In the genomic region with DNA sequence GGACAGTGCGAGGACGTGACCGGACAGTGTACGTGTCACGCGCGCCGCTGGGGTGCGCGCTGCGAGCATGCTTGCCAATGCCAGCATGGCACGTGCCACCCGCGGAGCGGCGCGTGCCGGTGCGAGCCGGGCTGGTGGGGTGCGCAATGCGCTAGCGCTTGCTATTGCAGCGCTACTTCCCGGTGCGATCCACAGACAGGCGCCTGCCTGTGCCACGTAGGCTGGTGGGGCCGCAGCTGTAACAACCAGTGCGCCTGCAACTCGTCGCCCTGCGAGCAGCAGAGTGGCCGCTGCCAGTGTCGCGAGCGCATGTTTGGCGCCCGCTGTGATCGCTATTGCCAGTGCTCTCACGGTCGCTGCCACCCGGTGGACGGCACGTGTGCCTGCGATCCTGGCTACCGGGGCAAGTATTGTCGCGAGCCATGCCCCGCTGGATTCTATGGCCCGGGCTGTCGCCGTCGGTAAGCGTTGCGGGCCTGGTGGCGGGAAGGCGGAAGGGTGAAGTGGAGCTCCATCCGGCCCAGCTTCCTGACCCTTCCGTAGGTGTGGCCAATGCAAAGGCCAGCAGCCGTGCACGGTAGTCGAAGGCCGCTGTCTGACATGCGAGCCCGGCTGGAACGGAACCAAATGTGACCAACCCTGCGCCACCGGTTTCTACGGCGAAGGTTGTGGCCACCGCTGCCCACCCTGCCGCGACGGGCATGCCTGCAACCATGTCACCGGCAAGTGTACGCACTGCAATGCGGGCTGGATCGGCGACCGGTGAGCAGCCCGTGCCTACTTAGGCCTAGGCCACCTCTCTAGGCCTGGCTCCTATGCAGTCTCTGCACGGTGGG, we compare ENCODE assay signal across 8 mouse cellular contexts. TPM values are rescaled to one million over a fixed set of nuclear protein-coding genes. Genes with fewer than 3 reads are reported as not detected.
DNase-seq lines count a peak whose midpoint lies in the region; ATAC-seq lines count a peak whose summit lies in the region.

No protein-coding gene starts in this region.

- WGBS in embryonic facial prominence, embryonic 15.5 days = 9% methylated on average over 83 of the region's 83 CpGs
- 1% methylated on average over 83 of the region's 83 CpGs for WGBS in hindbrain, embryonic 15.5 days
- WGBS in limb, embryonic 15.5 days = 13% methylated on average over 83 of the region's 83 CpGs

- H3K27me3 ChIP-seq in erythroblast, embryonic 14.5 days (ENCODE audit: control insufficient read depth) = peaks cover 100% of the 10 kb centered on the region
- H3K27me3 ChIP-seq in embryonic facial prominence, embryonic 15.5 days = peaks cover 39% of the 10 kb centered on the region
- peaks cover 80% of the 10 kb centered on the region for H3K27me3 ChIP-seq in hindbrain, embryonic 15.5 days
- H3K27me3 ChIP-seq in limb, embryonic 15.5 days = peaks cover 25% of the 10 kb centered on the region

- H3K27ac ChIP-seq in embryonic facial prominence, embryonic 15.5 days (replicated peaks) = peak overlapping the region; percentile 91; the same call in 1 of the 2 replicates
- H3K27ac ChIP-seq in hindbrain, embryonic 15.5 days (replicated peaks) = no peak overlapping the region
- peak overlapping the region; percentile 59; the same call in 1 of the 2 replicates for H3K27ac ChIP-seq in limb, embryonic 15.5 days

- peaks cover 30% of the 10 kb centered on the region; the same call in 1 of the 2 replicates for H3K9me3 ChIP-seq in erythroblast, embryonic 14.5 days (ENCODE audit: control insufficient read depth, low read length)
- no peaks in the 10 kb centered on the region for H3K9me3 ChIP-seq in embryonic facial prominence, embryonic 15.5 days (replicated peaks)
- H3K9me3 ChIP-seq in hindbrain, embryonic 15.5 days = no peaks in the 10 kb centered on the region
- H3K9me3 ChIP-seq in limb, embryonic 15.5 days = no peaks in the 10 kb centered on the region

- no peaks in the 10 kb centered on the region for H3K36me3 ChIP-seq in erythroblast, embryonic 14.5 days (ENCODE audit: control insufficient read depth)
- H3K36me3 ChIP-seq in embryonic facial prominence, embryonic 15.5 days = no peaks in the 10 kb centered on the region; the same call in 1 of the 2 replicates
- H3K36me3 ChIP-seq in hindbrain, embryonic 15.5 days = no peaks in the 10 kb centered on the region
- peaks cover 36% of the 10 kb centered on the region for H3K36me3 ChIP-seq in limb, embryonic 15.5 days

- H3K4me3 ChIP-seq in erythroblast, embryonic 14.5 days (replicated peaks) = peak overlapping the region; percentile 3
- H3K4me3 ChIP-seq in embryonic facial prominence, embryonic 15.5 days (replicated peaks) = peak overlapping the region; percentile 28
- H3K4me3 ChIP-seq in hindbrain, embryonic 15.5 days = peak overlapping the region; percentile 39
- peak overlapping the region; percentile 32 for H3K4me3 ChIP-seq in limb, embryonic 15.5 days

- ATAC-seq in erythroblast, adult 5-6 weeks (replicated peaks; ENCODE audit: low FRiP score, poor library complexity, severe bottlenecking) = no peak
- no peak for ATAC-seq in embryonic facial prominence, embryonic 15.5 days (ENCODE audit: insufficient number of reproducible peaks, low FRiP score, low TSS enrichment, low read depth)
- peak; percentile 4; the same call in 1 of the 2 replicates for ATAC-seq in hindbrain, embryonic 15.5 days (ENCODE audit: low FRiP score, low read depth)
- ATAC-seq in limb, embryonic 15.5 days (ENCODE audit: insufficient number of reproducible peaks, low FRiP score, low TSS enrichment, low read depth) = no peak

- peak overlapping the region; percentile 81 for H3K4me2 ChIP-seq in embryonic facial prominence, embryonic 15.5 days (replicated peaks)
- H3K4me2 ChIP-seq in hindbrain, embryonic 15.5 days = peak overlapping the region; percentile 73
- peak overlapping the region; percentile 52 for H3K4me2 ChIP-seq in limb, embryonic 15.5 days

- H3K9ac ChIP-seq in embryonic facial prominence, embryonic 15.5 days = peak overlapping the region; percentile 21; the same call in 1 of the 2 replicates
- peak overlapping the region; percentile 6; the same call in 1 of the 2 replicates for H3K9ac ChIP-seq in hindbrain, embryonic 15.5 days
- no peak overlapping the region for H3K9ac ChIP-seq in limb, embryonic 15.5 days

- DNase-seq in T-cell, adult 2 months (ENCODE audit: low spot score) = peak; percentile 28
- peak; percentile 46 for DNase-seq in naive thymus-derived CD4-positive, alpha-beta T cell, adult 2 months (ENCODE audit: low read depth)
- no peak for DNase-seq in ovary, adult 18-20 months (ENCODE audit: low spot score)

- H3K4me1 ChIP-seq in erythroblast, embryonic 14.5 days (ENCODE audit: control insufficient read depth) = peaks cover 33% of the 10 kb centered on the region
- peaks cover 95% of the 10 kb centered on the region for H3K4me1 ChIP-seq in embryonic facial prominence, embryonic 15.5 days
- peaks cover 55% of the 10 kb centered on the region for H3K4me1 ChIP-seq in hindbrain, embryonic 15.5 days (replicated peaks)
- H3K4me1 ChIP-seq in limb, embryonic 15.5 days = peaks cover 98% of the 10 kb centered on the region

RNA-seq across cellular contexts. Expression of gene Scarf2, which starts 6.0 kb away (rescaled TPM):
- 0.03 TPM in 1 of 2 replicates, not detected in the other for polyA plus RNA-seq in erythroblast, embryonic 14.5 days (2012)
- total RNA-seq in erythroblast, adult 5-6 weeks (2015; ENCODE audit: low replicate concordance) = not detected in 2 replicates
- not detected in 2 replicates for total RNA-seq in erythroblast, adult 5-6 weeks (2017; ENCODE audit: low replicate concordance)
- polyA plus RNA-seq in embryonic facial prominence, embryonic 15.5 days (2015; fragmentation: Nextera tagmentation; extraction: Ambion mirVana) = 40.7 and 43.4 TPM in 2 replicates
- 2.0 and 2.3 TPM in 2 replicates for polyA plus RNA-seq in hindbrain, embryonic 15.5 days (2015; fragmentation: Nextera tagmentation; extraction: Ambion mirVana)
- 25.0 and 32.4 TPM in 2 replicates for polyA plus RNA-seq in limb, embryonic 15.5 days (2015; fragmentation: Nextera tagmentation; extraction: Ambion mirVana)

RNA-seq across cellular contexts. Expression of gene B830017H08Rik, which starts 29.9 kb away (rescaled TPM):
- not detected in 2 replicates for polyA plus RNA-seq in erythroblast, embryonic 14.5 days (2012)
- not detected in 2 replicates for total RNA-seq in erythroblast, adult 5-6 weeks (2015; ENCODE audit: low replicate concordance)
- total RNA-seq in erythroblast, adult 5-6 weeks (2017; ENCODE audit: low replicate concordance) = not detected in 2 replicates
- 0.30 and 0.52 TPM in 2 replicates for polyA plus RNA-seq in embryonic facial prominence, embryonic 15.5 days (2015; fragmentation: Nextera tagmentation; extraction: Ambion mirVana)
- 4.4 and 4.5 TPM in 2 replicates for polyA plus RNA-seq in hindbrain, embryonic 15.5 days (2015; fragmentation: Nextera tagmentation; extraction: Ambion mirVana)
- polyA plus RNA-seq in limb, embryonic 15.5 days (2015; fragmentation: Nextera tagmentation; extraction: Ambion mirVana) = 0.17 TPM in 1 of 2 replicates, not detected in the other

RNA-seq across cellular contexts. Expression of gene Car15, which starts 35.1 kb away (rescaled TPM):
- 0.44 and 0.70 TPM in 2 replicates for polyA plus RNA-seq in erythroblast, embryonic 14.5 days (2012)
- total RNA-seq in erythroblast, adult 5-6 weeks (2015; ENCODE audit: low replicate concordance) = 2.5 TPM in 1 of 2 replicates, not detected in the other
- 1.3 TPM in 1 of 2 replicates, not detected in the other for total RNA-seq in erythroblast, adult 5-6 weeks (2017; ENCODE audit: low replicate concordance)
- 2.8 and 3.9 TPM in 2 replicates for polyA plus RNA-seq in embryonic facial prominence, embryonic 15.5 days (2015; fragmentation: Nextera tagmentation; extraction: Ambion mirVana)
- 3.1 and 5.4 TPM in 2 replicates for polyA plus RNA-seq in hindbrain, embryonic 15.5 days (2015; fragmentation: Nextera tagmentation; extraction: Ambion mirVana)
- polyA plus RNA-seq in limb, embryonic 15.5 days (2015; fragmentation: Nextera tagmentation; extraction: Ambion mirVana) = 2.2 and 3.4 TPM in 2 replicates

RNA-seq across cellular contexts. Expression of gene Klhl22, which starts 43.6 kb away (rescaled TPM):
- polyA plus RNA-seq in erythroblast, embryonic 14.5 days (2012) = 0.22 and 1.5 TPM in 2 replicates
- total RNA-seq in erythroblast, adult 5-6 weeks (2015; ENCODE audit: low replicate concordance) = 2.1 and 2.5 TPM in 2 replicates
- 4.3 and 9.0 TPM in 2 replicates for total RNA-seq in erythroblast, adult 5-6 weeks (2017; ENCODE audit: low replicate concordance)
- 91.5 and 93.4 TPM in 2 replicates for polyA plus RNA-seq in embryonic facial prominence, embryonic 15.5 days (2015; fragmentation: Nextera tagmentation; extraction: Ambion mirVana)
- polyA plus RNA-seq in hindbrain, embryonic 15.5 days (2015; fragmentation: Nextera tagmentation; extraction: Ambion mirVana) = 85.1 and 95.0 TPM in 2 replicates
- 83.9 and 88.5 TPM in 2 replicates for polyA plus RNA-seq in limb, embryonic 15.5 days (2015; fragmentation: Nextera tagmentation; extraction: Ambion mirVana)
